Mouse (Mus musculus) MEL (cell line): ENCODE data around the gene Gramd1b. TPM values are rescaled to one million over a fixed set of nuclear protein-coding genes. Genes with fewer than 3 reads are reported as not detected.

Experiments used
- DNase-seq: peaks from one replicate; pipeline ENCODE4 v3.0.0; 2011; ENCODE audit warnings: low read depth, low spot score
- H3K27ac ChIP-seq: 2 replicates; pipeline ENCODE4 v1.5.1; 2012; ENCODE audit warnings: low read depth, mild to moderate bottlenecking, control low read depth, low read length, moderate library complexity; ENCODE audit not compliant: control insufficient read depth
- H3K27me3 ChIP-seq, 2 experiments: fragments of 150-350 bp in 1 of 2; sonication (generic) in 1 of 2; 2 replicates each; pipeline ENCODE4 v1.6.1; 2012; ENCODE audit warnings: low read length in 2 of 2, mild to moderate bottlenecking in 2 of 2, improper control_type of control experiment in 1 of 2, moderate library complexity in 1 of 2; ENCODE audit not compliant: insufficient read depth in 2 of 2, control insufficient read depth in 1 of 2
- H3K36me3 ChIP-seq, 2 experiments: 2 replicates each; pipeline ENCODE4 v1.6.1; 2012 to 2014; ENCODE audit warnings: low read length in 2 of 2, improper control_type of control experiment in 1 of 2, inconsistent platforms in 1 of 2, mild to moderate bottlenecking in 1 of 2; ENCODE audit not compliant: insufficient read depth in 2 of 2, control insufficient read depth in 1 of 2
- H3K4me1 ChIP-seq, 2 experiments: fragments of 150-350 bp in 1 of 2; sonication (generic) in 1 of 2; 2 replicates each; pipeline ENCODE4 v1.6.1; 2012; ENCODE audit warnings: low read length in 2 of 2, improper control_type of control experiment in 1 of 2, mild to moderate bottlenecking in 1 of 2; ENCODE audit not compliant: insufficient read depth in 2 of 2, control insufficient read depth in 1 of 2
- H3K4me3 ChIP-seq, 2 experiments: fragments of 150-350 bp in 1 of 2; sonication (generic) in 1 of 2; 2 replicates each; pipeline ENCODE4 v1.5.1; 2012; ENCODE audit warnings: low read depth in 2 of 2, low read length in 2 of 2, mild to moderate bottlenecking in 2 of 2, moderate library complexity in 2 of 2, control low read depth in 1 of 2, improper control_type of control experiment in 1 of 2; ENCODE audit not compliant: control insufficient read depth in 1 of 2, insufficient read depth in 1 of 2
- H3K79me2 ChIP-seq: 2 replicates; pipeline ENCODE4 v1.6.1; 2012; ENCODE audit warnings: mild to moderate bottlenecking, low read length, moderate library complexity; ENCODE audit not compliant: control insufficient read depth, poor library complexity, insufficient read depth
- H3K9ac ChIP-seq: 2 replicates; pipeline ENCODE4 v1.6.1; 2012; ENCODE audit warnings: low read depth, mild to moderate bottlenecking, control low read depth, low read length, moderate library complexity; ENCODE audit not compliant: control insufficient read depth, poor library complexity, severe bottlenecking
- H3K9me3 ChIP-seq: fragments of 150-350 bp; sonication (generic); replicated peaks from 2 replicates; pipeline ENCODE4 v1.6.1; 2012; ENCODE audit warnings: mild to moderate bottlenecking, low read length, improper control_type of control experiment, moderate library complexity; ENCODE audit not compliant: insufficient read depth
- BHLHE40 ChIP-seq: IDR thresholded peaks from 2 replicates; pipeline ENCODE4 v1.6.1; 2012; ENCODE audit warnings: low read depth, mild to moderate bottlenecking, inconsistent platforms, low read length, improper control_type of control experiment, borderline replicate concordance
- CHD1 ChIP-seq: IDR thresholded peaks from 2 replicates; pipeline ENCODE4 v1.6.1; 2012; ENCODE audit warnings: low read depth, mild to moderate bottlenecking, inconsistent platforms, low read length, improper control_type of control experiment
- CTCF ChIP-seq, 3 experiments: IDR thresholded peaks in 2 of 3; conservative IDR thresholded peaks in 1 of 3; 2 replicates each; pipeline ENCODE4 v1.5.1; 2011 to 2012; ENCODE audit warnings: low read length in 3 of 3, low read depth in 2 of 3, mild to moderate bottlenecking in 2 of 3, improper control_type of control experiment in 1 of 3, inconsistent platforms in 1 of 3, mixed read lengths in 1 of 3, moderate library complexity in 1 of 3; ENCODE audit not compliant: control insufficient read depth in 1 of 3, insufficient read depth in 1 of 3, poor library complexity in 1 of 3, severe bottlenecking in 1 of 3
- E2F4 ChIP-seq: IDR thresholded peaks from 2 replicates; pipeline ENCODE4 v1.6.1; 2011; ENCODE audit warnings: low read depth, low read length, improper control_type of control experiment, borderline replicate concordance
- ELF1 ChIP-seq: IDR thresholded peaks from 2 replicates; pipeline ENCODE4 v1.6.1; 2014; ENCODE audit warnings: low read depth, mild to moderate bottlenecking, inconsistent platforms, low read length, improper control_type of control experiment, moderate library complexity
- EP300 ChIP-seq, 2 experiments: IDR thresholded peaks; 2 replicates each; pipeline ENCODE4 v1.6.1; 2011; ENCODE audit warnings: improper control_type of control experiment in 2 of 2, low read length in 2 of 2, low read depth in 1 of 2, mild to moderate bottlenecking in 1 of 2
- ETS1 ChIP-seq: IDR thresholded peaks from 2 replicates; pipeline ENCODE4 v1.6.1; 2012; ENCODE audit warnings: low read depth, mild to moderate bottlenecking, inconsistent platforms, low read length, improper control_type of control experiment, moderate library complexity
- GABPA ChIP-seq: IDR thresholded peaks from 2 replicates; pipeline ENCODE4 v1.6.1; 2012; ENCODE audit warnings: low read depth, mild to moderate bottlenecking, inconsistent platforms, low read length, improper control_type of control experiment, moderate library complexity
- GATA1 ChIP-seq: IDR thresholded peaks from 2 replicates; pipeline ENCODE4 v1.6.1; 2011; ENCODE audit warnings: low read depth, low read length, improper control_type of control experiment
- JUND ChIP-seq: IDR thresholded peaks from 2 replicates; pipeline ENCODE4 v1.6.1; 2011; ENCODE audit warnings: low read depth, mild to moderate bottlenecking, improper control_type of control experiment, low read length
- MAZ ChIP-seq: IDR thresholded peaks from 2 replicates; pipeline ENCODE4 v1.6.1; 2012; ENCODE audit warnings: low read depth, mild to moderate bottlenecking, inconsistent platforms, low read length, improper control_type of control experiment
- MXI1 ChIP-seq: IDR thresholded peaks from 2 replicates; pipeline ENCODE4 v1.6.1; 2011; ENCODE audit warnings: mild to moderate bottlenecking, low read depth, low read length, improper control_type of control experiment
- MYB ChIP-seq: IDR thresholded peaks from 2 replicates; pipeline ENCODE4 v1.6.1; 2011; ENCODE audit warnings: mild to moderate bottlenecking, low read depth, low read length, improper control_type of control experiment
- NRF1 ChIP-seq: IDR thresholded peaks from 2 replicates; pipeline ENCODE4 v1.6.1; 2014; ENCODE audit warnings: low read depth, mild to moderate bottlenecking, inconsistent platforms, low read length, improper control_type of control experiment, moderate library complexity; ENCODE audit not compliant: poor library complexity, insufficient read depth, severe bottlenecking
- POLR2A ChIP-seq, 2 experiments: IDR thresholded peaks; 2 replicates each; pipeline ENCODE4 v1.6.1; 2011 to 2012; ENCODE audit warnings: low read length in 2 of 2, mild to moderate bottlenecking in 2 of 2, control low read depth in 1 of 2, improper control_type of control experiment in 1 of 2, low read depth in 1 of 2, moderate library complexity in 1 of 2; ENCODE audit not compliant: control insufficient read depth in 1 of 2, insufficient read depth in 1 of 2, poor library complexity in 1 of 2
- POLR2AphosphoS5 ChIP-seq: IDR thresholded peaks from 2 replicates; pipeline ENCODE4 v1.6.1; 2012; ENCODE audit warnings: low read depth, borderline replicate concordance, mild to moderate bottlenecking, inconsistent platforms, low read length, moderate library complexity, mixed read lengths
- SMC3 ChIP-seq: IDR thresholded peaks from 2 replicates; pipeline ENCODE4 v1.6.1; 2011; ENCODE audit warnings: low read depth, low read length, improper control_type of control experiment
- TAL1 ChIP-seq: IDR thresholded peaks from 2 replicates; pipeline ENCODE4 v1.6.1; 2012; ENCODE audit warnings: mild to moderate bottlenecking, inconsistent platforms, low read length, moderate library complexity, mixed read lengths
- TCF12 ChIP-seq: IDR thresholded peaks from 2 replicates; pipeline ENCODE4 v1.6.1; 2014; ENCODE audit warnings: low read depth, mild to moderate bottlenecking, inconsistent platforms, low read length, improper control_type of control experiment, moderate library complexity
- UBTF ChIP-seq: IDR thresholded peaks from 2 replicates; pipeline ENCODE4 v1.6.1; 2012; ENCODE audit warnings: low read depth, mild to moderate bottlenecking, inconsistent platforms, low read length, improper control_type of control experiment, moderate library complexity, borderline replicate concordance; ENCODE audit not compliant: insufficient read depth
- USF1 ChIP-seq: IDR thresholded peaks from 2 replicates; pipeline ENCODE4 v1.6.1; 2014; ENCODE audit warnings: low read depth, mild to moderate bottlenecking, inconsistent platforms, low read length, improper control_type of control experiment, moderate library complexity
- ZKSCAN1 ChIP-seq: IDR thresholded peaks from 2 replicates; pipeline ENCODE4 v1.6.1; 2012; ENCODE audit warnings: low read depth, mild to moderate bottlenecking, inconsistent platforms, low read length, improper control_type of control experiment, moderate library complexity
- polyA plus RNA-seq, 2 experiments: library from polyadenylated mRNA; stranded (reverse) in 1 of 2; unstranded in 1 of 2; fragments of >175 nt in 1 of 2; fragments of >200 nt in 1 of 2; gene quantifications; 2 replicates each; pipeline versions ENCODE4 v1.2.1 to v1.2.4; 2012; ENCODE audit warnings: low replicate concordance in 2 of 2, low read depth in 1 of 2; ENCODE audit not compliant: insufficient read length in 2 of 2, insufficient read depth in 1 of 2, missing spikeins in 1 of 2
- total RNA-seq: library from RNA; depleted of rRNA; stranded (reverse); fragments of 300-350 nt; gene quantifications from 2 replicates; pipeline ENCODE4 v1.2.3, GENCODE M21; 2012

Gene Gramd1b
- total and polyA plus RNA-seq, 3 experiments = not detected

DNA sequence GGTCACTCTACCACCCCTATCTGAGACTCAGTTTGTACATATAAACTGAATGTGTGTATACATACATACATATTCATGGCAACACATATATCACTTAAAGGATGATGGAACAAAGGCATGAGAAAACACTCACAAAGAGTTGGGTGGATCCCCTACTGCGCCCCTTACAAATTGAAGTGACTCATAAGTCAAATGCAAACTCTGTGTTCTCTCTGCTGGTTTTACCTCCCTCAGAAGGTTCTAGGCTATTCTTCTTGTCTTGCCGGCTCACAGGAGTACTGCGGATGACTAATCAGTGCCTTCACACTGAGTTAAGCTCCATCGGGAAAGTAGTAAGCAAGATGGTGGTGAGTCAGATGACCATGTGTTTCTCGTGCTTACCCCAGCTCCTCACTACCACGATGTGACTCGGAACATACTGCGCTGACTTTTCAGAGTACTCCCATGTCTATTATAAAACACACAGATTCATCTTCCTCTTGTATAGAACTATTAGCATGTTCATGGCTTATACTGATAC lies 182.4 kb downstream of the Gramd1b start:
- TF ChIP-seq MXI1 = no peak
- no peak for TF ChIP-seq GATA1
- TF ChIP-seq TAL1 = no peak
- no peak for TF ChIP-seq TCF12
- TF ChIP-seq USF1 = no peak
- TF ChIP-seq BHLHE40 = no peak
- TF ChIP-seq NRF1 = no peak
- no peak for TF ChIP-seq ETS1
- no peak for TF ChIP-seq JUND
- TF ChIP-seq SMC3 = no peak
- TF ChIP-seq POLR2A (IDR thresholded peaks at IDR 0.05; ENCODE audit: control insufficient read depth in 1 of 2, insufficient read depth in 1 of 2, low read depth in 1 of 2, low read length in 2 of 2, poor library complexity in 1 of 2) = no peak
- TF ChIP-seq MYB = no peak
- TF ChIP-seq CHD1 = no peak
- no peak for TF ChIP-seq POLR2AphosphoS5
- TF ChIP-seq CTCF (IDR thresholded peaks at IDR 0.05 in 2 of 3, conservative IDR thresholded peaks at IDR 0.05 in 1 of 3; ENCODE audit: control insufficient read depth in 1 of 3, insufficient read depth in 1 of 3, low read depth in 2 of 3, low read length in 3 of 3, poor library complexity in 1 of 3, severe bottlenecking in 1 of 3) = no peak
- TF ChIP-seq UBTF = no peak
- no peak for TF ChIP-seq MAZ
- TF ChIP-seq GABPA = no peak
- no peak for TF ChIP-seq ZKSCAN1
- TF ChIP-seq EP300 (IDR thresholded peaks at IDR 0.05; ENCODE audit: low read depth in 1 of 2, low read length in 2 of 2) = no peak

GRCm38 (mm10) chr9:40346232-40346984 lies 184.8 kb downstream of the Gramd1b start:
- Histone ChIP-seq H3K36me3 (no peaks in the 10 kb centered on the region), H3K79me2 (no peaks in the 10 kb centered on the region), H3K27me3 (no peaks in the 10 kb centered on the region), H3K9me3 (no peaks in the 10 kb centered on the region), H3K4me3 (no peak overlapping the region), H3K27ac (no peak overlapping the region), H3K9ac (no peak overlapping the region), H3K4me1 (no peaks in the 10 kb centered on the region)
- no peak for DNase-seq
- TF ChIP-seq E2F4 = no peak
- TF ChIP-seq ELF1 = no peak

More for the DNA sequence above, 182.4 kb downstream of the Gramd1b start:
- Histone ChIP-seq H3K4me3 (no peak overlapping the region), H3K4me1 (no peaks in the 10 kb centered on the region), H3K27me3 (no peaks in the 10 kb centered on the region), H3K27ac (no peak overlapping the region), H3K36me3 (no peaks in the 10 kb centered on the region), H3K9me3 (no peaks in the 10 kb centered on the region), H3K9ac (no peak overlapping the region), H3K79me2 (no peaks in the 10 kb centered on the region)
- no peak for DNase-seq
